Mouse (Mus musculus): ENCODE results near the gene Fuz. TPM values are rescaled to one million over a fixed set of nuclear protein-coding genes. Genes with fewer than 3 reads are reported as not detected.
A peak's percentile ranks its signal among the peaks of the same experiment; 100 is the strongest.

The Fuz gene
- total and polyA plus RNA-seq, 2 experiments, result 5.7 to 25.1 TPM

GRCm38 (mm10) chr7:44857905-44858304 lies 38.0 kb upstream of the Fuz start:
- Histone ChIP-seq H3K27ac (replicated peaks; ENCODE audit: insufficient read depth, low read depth, low read length) (peak overlapping the region; percentile 14; the same call in 1 of the 2 replicates), H3K9ac (ENCODE audit: low read depth, low read length) (peak overlapping the region; percentile 16; the same call in 1 of the 2 replicates), H3K4me1 (ENCODE audit: control insufficient read depth, insufficient read depth, low read length) (peaks cover 14% of the 10 kb centered on the region), H3K27me3 (ENCODE audit: control insufficient read depth, insufficient read depth, low read length) (no peaks in the 10 kb centered on the region), H3K4me3 (ENCODE audit: insufficient read depth, low read depth, low read length) (no peak overlapping the region; the same call in 1 of the 2 replicates), H3K36me3 (ENCODE audit: control insufficient read depth, insufficient read depth, low read length) (no peaks in the 10 kb centered on the region), H3K79me2 (ENCODE audit: control insufficient read depth, insufficient read depth, low read length) (no peaks in the 10 kb centered on the region)
- TF ChIP-seq CTCF (IDR thresholded peaks at IDR 0.05; ENCODE audit: low read depth, low read length) (no peak), POLR2A (IDR thresholded peaks at IDR 0.05; ENCODE audit: extremely low read depth, insufficient read depth, low read length) (no peak)
- peak; percentile 66 for DNase-seq (ENCODE audit: extremely low read depth, low read depth, low spot score)
- WGBS, result 19% methylated on average over 8 of the region's 8 CpGs

GRCm38 (mm10) chr7:44859896-44860295 lies 36.0 kb upstream of the Fuz start:
- Histone ChIP-seq H3K27me3 (ENCODE audit: control insufficient read depth, insufficient read depth, low read length) (no peaks in the 10 kb centered on the region), H3K36me3 (ENCODE audit: control insufficient read depth, insufficient read depth, low read length) (no peaks in the 10 kb centered on the region), H3K4me3 (ENCODE audit: insufficient read depth, low read depth, low read length) (no peak overlapping the region), H3K4me1 (ENCODE audit: control insufficient read depth, insufficient read depth, low read length) (peaks cover 8% of the 10 kb centered on the region), H3K9ac (ENCODE audit: low read depth, low read length) (no peak overlapping the region), H3K27ac (replicated peaks; ENCODE audit: insufficient read depth, low read depth, low read length) (no peak overlapping the region), H3K79me2 (ENCODE audit: control insufficient read depth, insufficient read depth, low read length) (no peaks in the 10 kb centered on the region)
- 92% methylated on average over 11 of the region's 11 CpGs for WGBS
- no peak for DNase-seq (ENCODE audit: extremely low read depth, low read depth, low spot score)
- TF ChIP-seq CTCF (IDR thresholded peaks at IDR 0.05; ENCODE audit: low read depth, low read length) (no peak), POLR2A (IDR thresholded peaks at IDR 0.05; ENCODE audit: extremely low read depth, insufficient read depth, low read length) (no peak)

- Histone ChIP-seq H3K4me1 (ENCODE audit: control insufficient read depth, insufficient read depth, low read length) (peaks cover 8% of the 10 kb centered on the region), H3K27me3 (ENCODE audit: control insufficient read depth, insufficient read depth, low read length) (no peaks in the 10 kb centered on the region), H3K9ac (ENCODE audit: low read depth, low read length) (no peak overlapping the region), H3K79me2 (ENCODE audit: control insufficient read depth, insufficient read depth, low read length) (no peaks in the 10 kb centered on the region), H3K27ac (replicated peaks; ENCODE audit: insufficient read depth, low read depth, low read length) (no peak overlapping the region), H3K4me3 (ENCODE audit: insufficient read depth, low read depth, low read length) (no peak overlapping the region), H3K36me3 (ENCODE audit: control insufficient read depth, insufficient read depth, low read length) (no peaks in the 10 kb centered on the region)
- TF ChIP-seq CTCF (IDR thresholded peaks at IDR 0.05; ENCODE audit: low read depth, low read length) (peak; percentile 96), POLR2A (IDR thresholded peaks at IDR 0.05; ENCODE audit: extremely low read depth, insufficient read depth, low read length) (no peak)
- DNase-seq (ENCODE audit: extremely low read depth, low read depth, low spot score), result no peak
- 61% methylated on average over 22 of the region's 22 CpGs for WGBS
Measured at GRCm38 (mm10) chr7:44860576-44861428, 35.1 kb upstream of the Fuz start.

- no peaks in the 10 kb centered on the region; the same call in 1 of the 2 replicates for H3K79me2 ChIP-seq (ENCODE audit: control insufficient read depth, insufficient read depth, low read length)
- H3K9ac ChIP-seq (ENCODE audit: low read depth, low read length), result no peak overlapping the region
- peaks cover 6% of the 10 kb centered on the region; the same call in 1 of the 2 replicates for H3K4me1 ChIP-seq (ENCODE audit: control insufficient read depth, insufficient read depth, low read length)
- H3K27me3 ChIP-seq (ENCODE audit: control insufficient read depth, insufficient read depth, low read length), result no peaks in the 10 kb centered on the region
- no peak overlapping the region for H3K4me3 ChIP-seq (ENCODE audit: insufficient read depth, low read depth, low read length)
- TF ChIP-seq CTCF (IDR thresholded peaks at IDR 0.05; ENCODE audit: low read depth, low read length), result no peak
- TF ChIP-seq POLR2A (IDR thresholded peaks at IDR 0.05; ENCODE audit: extremely low read depth, insufficient read depth, low read length), result no peak
- no peak overlapping the region for H3K27ac ChIP-seq (replicated peaks; ENCODE audit: insufficient read depth, low read depth, low read length)
- no peak for DNase-seq (ENCODE audit: extremely low read depth, low read depth, low spot score)
- 87% methylated on average over 14 of the region's 14 CpGs for WGBS
- no peaks in the 10 kb centered on the region for H3K36me3 ChIP-seq (ENCODE audit: control insufficient read depth, insufficient read depth, low read length)
Measured at GRCm38 (mm10) chr7:44861429-44861816, 34.5 kb upstream of the Fuz start.

- Histone ChIP-seq H3K4me1 (ENCODE audit: control insufficient read depth, insufficient read depth, low read length) (peaks cover 7% of the 10 kb centered on the region; the same call in 1 of the 2 replicates), H3K9ac (ENCODE audit: low read depth, low read length) (no peak overlapping the region), H3K4me3 (ENCODE audit: insufficient read depth, low read depth, low read length) (no peak overlapping the region), H3K27me3 (ENCODE audit: control insufficient read depth, insufficient read depth, low read length) (no peaks in the 10 kb centered on the region), H3K79me2 (ENCODE audit: control insufficient read depth, insufficient read depth, low read length) (peaks cover 1% of the 10 kb centered on the region; the same call in 1 of the 2 replicates), H3K36me3 (ENCODE audit: control insufficient read depth, insufficient read depth, low read length) (no peaks in the 10 kb centered on the region), H3K27ac (replicated peaks; ENCODE audit: insufficient read depth, low read depth, low read length) (no peak overlapping the region)
- WGBS, result 91% methylated on average over 8 of the region's 8 CpGs
- TF ChIP-seq POLR2A (IDR thresholded peaks at IDR 0.05; ENCODE audit: extremely low read depth, insufficient read depth, low read length) (no peak), CTCF (IDR thresholded peaks at IDR 0.05; ENCODE audit: low read depth, low read length) (no peak)
- DNase-seq (ENCODE audit: extremely low read depth, low read depth, low spot score), result no peak
Measured at GRCm38 (mm10) chr7:44862434-44862833, 33.4 kb upstream of the Fuz start.

- no peak overlapping the region for H3K4me3 ChIP-seq (ENCODE audit: insufficient read depth, low read depth, low read length)
- H3K79me2 ChIP-seq (ENCODE audit: control insufficient read depth, insufficient read depth, low read length), result peaks cover 5% of the 10 kb centered on the region; the same call in 1 of the 2 replicates
- no peak for TF ChIP-seq CTCF (IDR thresholded peaks at IDR 0.05; ENCODE audit: low read depth, low read length)
- TF ChIP-seq POLR2A (IDR thresholded peaks at IDR 0.05; ENCODE audit: extremely low read depth, insufficient read depth, low read length), result no peak
- H3K36me3 ChIP-seq (ENCODE audit: control insufficient read depth, insufficient read depth, low read length), result no peaks in the 10 kb centered on the region
- no peak overlapping the region for H3K27ac ChIP-seq (replicated peaks; ENCODE audit: insufficient read depth, low read depth, low read length)
- 94% methylated on average over 14 of the region's 14 CpGs for WGBS
- DNase-seq (ENCODE audit: extremely low read depth, low read depth, low spot score), result no peak
- no peaks in the 10 kb centered on the region for H3K27me3 ChIP-seq (ENCODE audit: control insufficient read depth, insufficient read depth, low read length)
- peaks cover 12% of the 10 kb centered on the region for H3K4me1 ChIP-seq (ENCODE audit: control insufficient read depth, insufficient read depth, low read length)
- no peak overlapping the region for H3K9ac ChIP-seq (ENCODE audit: low read depth, low read length)
Measured at GRCm38 (mm10) chr7:44863210-44863609, 32.7 kb upstream of the Fuz start.

Data from liver, adult 2 months (tissue).